Mouse (Mus musculus): ENCODE results near the gene Zfp617. TPM values are rescaled to one million over a fixed set of nuclear protein-coding genes. Genes with fewer than 3 reads are reported as not detected.
"Not testable (repeated sequence)": the region's sequence is repeated elsewhere in the genome, so short reads cannot be mapped to it uniquely, and the experiment has no call there.

Zfp617 gene
- polyA plus RNA-seq, 1 experiment from 2014 or later: 27.8 TPM

DNA sequence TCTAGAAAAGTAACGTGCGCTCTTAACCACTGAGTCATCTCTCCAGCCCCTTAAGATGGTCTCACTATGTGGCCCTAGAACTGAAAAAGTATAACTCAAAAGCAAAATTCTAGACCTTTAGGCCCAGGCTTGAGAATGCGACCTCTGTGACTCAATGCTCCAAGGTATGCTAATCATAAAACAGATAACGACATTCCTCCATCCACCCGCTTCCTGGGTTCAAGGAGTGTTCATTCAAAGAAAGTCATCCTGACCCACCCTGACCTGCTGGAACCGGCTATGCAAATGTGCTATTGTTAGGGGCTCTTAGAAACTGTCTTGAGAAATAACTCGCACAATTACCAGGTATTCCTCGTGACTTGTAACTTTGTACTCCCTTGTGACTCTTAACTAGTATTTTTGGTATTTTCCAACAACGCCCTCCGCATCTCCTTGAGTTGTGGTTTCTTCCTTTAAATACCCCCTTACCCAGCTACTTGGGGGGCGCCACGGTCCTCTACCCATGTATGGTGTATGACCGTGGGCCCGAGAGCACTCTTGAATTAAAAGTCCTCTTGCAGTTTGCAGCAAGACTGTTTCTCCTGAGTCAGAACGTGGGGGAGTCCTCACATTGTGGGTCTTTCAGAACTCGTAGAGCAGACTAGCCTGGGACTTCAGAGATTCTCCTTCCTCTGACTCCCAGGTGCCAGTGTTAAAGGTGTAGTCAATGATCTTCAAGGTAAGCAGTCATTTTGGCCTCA lies 44.7 kb downstream of the Zfp617 start:
- not testable (repeated sequence) for H3K4me2 ChIP-seq (ENCODE audit: low read length); ATAC-seq (ENCODE audit: insufficient number of reproducible peaks, insufficient read depth, low FRiP score, low read depth); H3K27me3 ChIP-seq (ENCODE audit: control insufficient read depth, insufficient read depth, low read length); H3K9me3 ChIP-seq (ENCODE audit: control insufficient read depth, low read length); H3K27ac ChIP-seq (replicated peaks in 1 of 2; ENCODE audit: control insufficient read depth in 1 of 2, insufficient read depth in 1 of 2, low read depth in 2 of 2, low read length in 2 of 2); H3K9ac ChIP-seq (ENCODE audit: low read length); H3K4me3 ChIP-seq (ENCODE audit: control insufficient read depth in 1 of 2, insufficient read depth in 1 of 2, low read depth in 1 of 2, low read length in 2 of 2)
- H3K36me3 ChIP-seq (ENCODE audit: control insufficient read depth, insufficient read depth, low read length): peaks cover 11% of the 10 kb centered on the region
- WGBS: 92% methylated on average over 16 of the region's 16 CpGs
- peaks cover 3 to 18% of the 10 kb centered on the region in 2 experiments; a peak in 3 of 4 replicates for H3K4me1 ChIP-seq (ENCODE audit: control insufficient read depth in 2 of 2, insufficient read depth in 2 of 2, low read length in 2 of 2)

GRCm38 (mm10) chr8:71954666-71955065 lies 46.2 kb downstream of the Zfp617 start:
- Histone ChIP-seq H3K9me3 (ENCODE audit: control insufficient read depth, low read length) (0 out of 2 replicates have a peak, but pooled peaks cover 3% of the 10 kb centered on the region), H3K4me1 (ENCODE audit: control insufficient read depth in 2 of 2, insufficient read depth in 2 of 2, low read length in 2 of 2) (peaks cover 3 to 18% of the 10 kb centered on the region in 2 experiments; a peak in 3 of 4 replicates), H3K36me3 (ENCODE audit: control insufficient read depth, insufficient read depth, low read length) (peaks cover 11% of the 10 kb centered on the region), H3K27me3 (ENCODE audit: control insufficient read depth, insufficient read depth, low read length) (no peaks in the 10 kb centered on the region), H3K4me2 (ENCODE audit: low read length) (no peak overlapping the region), H3K27ac (replicated peaks in 1 of 2; ENCODE audit: control insufficient read depth in 1 of 2, insufficient read depth in 1 of 2, low read depth in 2 of 2, low read length in 2 of 2) (no peak overlapping the region), H3K9ac (ENCODE audit: low read length) (no peak overlapping the region), H3K4me3 (ENCODE audit: control insufficient read depth in 1 of 2, insufficient read depth in 1 of 2, low read depth in 1 of 2, low read length in 2 of 2) (no peak overlapping the region)
- 97% methylated on average over 9 of the region's 9 CpGs for WGBS
- no peak for ATAC-seq (ENCODE audit: insufficient number of reproducible peaks, insufficient read depth, low FRiP score, low read depth)

DNA sequence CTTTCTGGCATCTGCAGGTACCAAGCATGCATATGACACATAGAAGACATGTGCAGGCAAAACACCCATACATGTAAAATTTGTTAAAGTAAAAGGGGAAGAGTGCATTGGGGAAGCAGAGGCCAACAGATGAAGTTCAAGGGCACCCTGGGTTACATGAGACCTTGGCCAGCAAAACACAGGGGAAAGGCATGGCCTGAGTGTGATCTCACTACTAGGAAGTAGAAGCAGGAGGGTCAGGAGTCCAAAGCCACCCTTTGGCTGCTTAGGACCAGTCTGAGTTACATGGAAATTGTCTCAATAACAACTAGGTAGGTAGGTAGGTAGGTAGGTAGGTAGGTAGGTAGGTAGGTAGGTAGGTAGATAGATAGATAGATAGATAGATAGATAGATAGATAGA lies 52.0 kb downstream of the Zfp617 start:
- Histone ChIP-seq H3K4me3 (ENCODE audit: control insufficient read depth in 1 of 2, insufficient read depth in 1 of 2, low read depth in 1 of 2, low read length in 2 of 2) (no peak overlapping the region), H3K9ac (ENCODE audit: low read length) (no peak overlapping the region), H3K4me1 (ENCODE audit: control insufficient read depth in 2 of 2, insufficient read depth in 2 of 2, low read length in 2 of 2) (peaks cover 0 to 4% of the 10 kb centered on the region in 2 experiments; a peak in 1 of 4 replicates), H3K4me2 (ENCODE audit: low read length) (no peak overlapping the region), H3K27me3 (ENCODE audit: control insufficient read depth, insufficient read depth, low read length) (no peaks in the 10 kb centered on the region), H3K27ac (replicated peaks in 1 of 2; ENCODE audit: control insufficient read depth in 1 of 2, insufficient read depth in 1 of 2, low read depth in 2 of 2, low read length in 2 of 2) (no peak overlapping the region), H3K36me3 (ENCODE audit: control insufficient read depth, insufficient read depth, low read length) (peaks cover 9% of the 10 kb centered on the region), H3K9me3 (ENCODE audit: control insufficient read depth, low read length) (no peaks in the 10 kb centered on the region)
- ATAC-seq (ENCODE audit: insufficient number of reproducible peaks, insufficient read depth, low FRiP score, low read depth): no peak

DNA sequence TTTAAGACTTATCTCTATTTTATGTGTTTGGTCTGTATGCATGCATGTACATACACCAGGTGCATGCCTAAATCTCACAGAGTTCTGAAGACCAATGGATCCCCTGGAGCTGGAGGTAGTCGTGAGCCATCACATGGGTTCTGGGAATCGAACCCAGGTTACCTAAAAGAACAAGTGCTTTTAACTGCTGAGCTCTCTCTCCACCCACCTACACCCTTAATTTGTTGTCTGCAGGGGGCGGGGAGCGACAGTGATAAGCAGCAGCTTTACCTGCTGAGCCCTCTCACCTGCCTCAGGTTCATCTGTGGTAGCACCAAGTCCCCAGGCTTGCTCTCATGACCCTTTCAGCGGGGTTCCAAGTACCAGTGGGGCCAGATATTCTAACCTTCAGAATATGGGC lies 53.4 kb downstream of the Zfp617 start:
- Histone ChIP-seq H3K27me3 (ENCODE audit: control insufficient read depth, insufficient read depth, low read length) (no peaks in the 10 kb centered on the region), H3K36me3 (ENCODE audit: control insufficient read depth, insufficient read depth, low read length) (peaks cover 22% of the 10 kb centered on the region), H3K9ac (ENCODE audit: low read length) (no peak overlapping the region), H3K27ac (replicated peaks in 1 of 2; ENCODE audit: control insufficient read depth in 1 of 2, insufficient read depth in 1 of 2, low read depth in 2 of 2, low read length in 2 of 2) (no peak overlapping the region), H3K9me3 (ENCODE audit: control insufficient read depth, low read length) (peaks cover 5% of the 10 kb centered on the region; the same call in 1 of the 2 replicates), H3K4me2 (ENCODE audit: low read length) (no peak overlapping the region), H3K4me1 (ENCODE audit: control insufficient read depth in 2 of 2, insufficient read depth in 2 of 2, low read length in 2 of 2) (peaks cover 0 to 4% of the 10 kb centered on the region in 2 experiments; a peak in 1 of 4 replicates), H3K4me3 (ENCODE audit: control insufficient read depth in 1 of 2, insufficient read depth in 1 of 2, low read depth in 1 of 2, low read length in 2 of 2) (no peak overlapping the region)
- no peak for ATAC-seq (ENCODE audit: insufficient number of reproducible peaks, insufficient read depth, low FRiP score, low read depth)
- 84% methylated on average over 5 of the region's 5 CpGs for WGBS

DNA sequence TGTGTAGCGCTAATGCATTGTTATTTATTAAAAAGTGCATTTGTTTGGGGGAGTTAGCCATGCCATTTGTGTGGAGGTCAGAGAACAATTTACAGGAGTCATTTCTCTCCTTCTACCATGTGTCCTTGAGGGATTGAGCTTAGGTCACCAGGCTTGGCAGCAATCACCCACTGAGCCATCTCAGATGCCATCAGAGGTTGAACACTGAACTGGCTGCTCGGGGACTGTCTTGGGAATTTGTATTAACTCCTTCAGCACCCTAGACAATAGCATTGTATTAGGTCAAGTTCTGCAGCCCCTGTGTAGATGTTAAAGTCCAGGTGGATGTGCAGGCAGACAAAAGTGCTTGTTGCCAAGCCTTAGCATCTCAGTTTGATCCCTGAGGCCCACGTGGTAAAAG lies 55.6 kb downstream of the Zfp617 start:
- 72% methylated on average over 3 of the region's 3 CpGs for WGBS
- peaks cover 44% of the 10 kb centered on the region for H3K36me3 ChIP-seq (ENCODE audit: control insufficient read depth, insufficient read depth, low read length)
- no peak for ATAC-seq (ENCODE audit: insufficient number of reproducible peaks, insufficient read depth, low FRiP score, low read depth)

DNA sequence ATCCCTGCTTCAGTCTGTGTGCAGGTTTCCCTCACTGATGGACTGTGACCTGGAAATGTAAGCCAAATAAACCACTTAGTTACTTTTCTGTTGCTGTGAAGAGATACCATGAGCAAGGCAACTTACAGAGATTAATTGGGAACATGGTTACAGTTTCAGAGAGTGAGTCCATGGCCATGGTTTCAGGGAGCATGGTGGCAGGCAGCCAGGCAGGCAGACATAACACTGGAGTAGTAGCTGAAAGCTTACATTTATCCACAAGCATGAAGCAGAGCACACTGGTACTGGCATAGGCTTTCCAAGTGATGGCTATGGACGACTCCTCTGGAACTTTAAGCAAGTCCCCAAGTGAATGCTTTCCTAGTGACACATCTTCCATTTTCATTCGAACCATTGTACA lies 56.7 kb downstream of the Zfp617 start:
- peaks cover 54% of the 10 kb centered on the region for H3K36me3 ChIP-seq (ENCODE audit: control insufficient read depth, insufficient read depth, low read length)
- ATAC-seq (ENCODE audit: insufficient number of reproducible peaks, insufficient read depth, low FRiP score, low read depth): no peak

More for the DNA sequence above, 55.6 kb downstream of the Zfp617 start:
- no peak overlapping the region for H3K27ac ChIP-seq (replicated peaks in 1 of 2; ENCODE audit: control insufficient read depth in 1 of 2, insufficient read depth in 1 of 2, low read depth in 2 of 2, low read length in 2 of 2)
- H3K4me3 ChIP-seq (ENCODE audit: control insufficient read depth in 1 of 2, insufficient read depth in 1 of 2, low read depth in 1 of 2, low read length in 2 of 2): no peak overlapping the region
- H3K9me3 ChIP-seq (ENCODE audit: control insufficient read depth, low read length): peaks cover 5% of the 10 kb centered on the region; the same call in 1 of the 2 replicates
- no peak overlapping the region for H3K4me2 ChIP-seq (ENCODE audit: low read length)
- no peak overlapping the region for H3K9ac ChIP-seq (ENCODE audit: low read length)
- H3K27me3 ChIP-seq (ENCODE audit: control insufficient read depth, insufficient read depth, low read length): no peaks in the 10 kb centered on the region
- peaks cover 0 to 4% of the 10 kb centered on the region in 2 experiments; a peak in 1 of 4 replicates for H3K4me1 ChIP-seq (ENCODE audit: control insufficient read depth in 2 of 2, insufficient read depth in 2 of 2, low read length in 2 of 2)

GRCm38 (mm10) chr8:71966411-71966810 lies 58.0 kb downstream of the Zfp617 start:
- H3K36me3 ChIP-seq (ENCODE audit: control insufficient read depth, insufficient read depth, low read length): peaks cover 54% of the 10 kb centered on the region
- H3K9me3 ChIP-seq (ENCODE audit: control insufficient read depth, low read length): peaks cover 5% of the 10 kb centered on the region; the same call in 1 of the 2 replicates
- ATAC-seq (ENCODE audit: insufficient number of reproducible peaks, insufficient read depth, low FRiP score, low read depth): no peak
- H3K4me1 ChIP-seq (ENCODE audit: control insufficient read depth in 2 of 2, insufficient read depth in 2 of 2, low read length in 2 of 2): peaks cover 0 to 4% of the 10 kb centered on the region in 2 experiments; a peak in 1 of 4 replicates
- no peak overlapping the region for H3K27ac ChIP-seq (replicated peaks in 1 of 2; ENCODE audit: control insufficient read depth in 1 of 2, insufficient read depth in 1 of 2, low read depth in 2 of 2, low read length in 2 of 2)
- H3K4me2 ChIP-seq (ENCODE audit: low read length): no peak overlapping the region
- no peak overlapping the region for H3K9ac ChIP-seq (ENCODE audit: low read length)
- no peaks in the 10 kb centered on the region for H3K27me3 ChIP-seq (ENCODE audit: control insufficient read depth, insufficient read depth, low read length)
- no peak overlapping the region for H3K4me3 ChIP-seq (ENCODE audit: control insufficient read depth in 1 of 2, insufficient read depth in 1 of 2, low read depth in 1 of 2, low read length in 2 of 2)

More for the DNA sequence above, 56.7 kb downstream of the Zfp617 start:
- Histone ChIP-seq H3K4me3 (ENCODE audit: control insufficient read depth in 1 of 2, insufficient read depth in 1 of 2, low read depth in 1 of 2, low read length in 2 of 2) (no peak overlapping the region), H3K4me1 (ENCODE audit: control insufficient read depth in 2 of 2, insufficient read depth in 2 of 2, low read length in 2 of 2) (peaks cover 0 to 4% of the 10 kb centered on the region in 2 experiments; a peak in 1 of 4 replicates), H3K27me3 (ENCODE audit: control insufficient read depth, insufficient read depth, low read length) (no peaks in the 10 kb centered on the region), H3K4me2 (ENCODE audit: low read length) (no peak overlapping the region), H3K9me3 (ENCODE audit: control insufficient read depth, low read length) (peaks cover 5% of the 10 kb centered on the region; the same call in 1 of the 2 replicates), H3K27ac (replicated peaks in 1 of 2; ENCODE audit: control insufficient read depth in 1 of 2, insufficient read depth in 1 of 2, low read depth in 2 of 2, low read length in 2 of 2) (no peak overlapping the region), H3K9ac (ENCODE audit: low read length) (no peak overlapping the region)
- WGBS: 77% methylated on average over 2 of the region's 2 CpGs
